ENCODE assay signal across 8 mouse cellular contexts in the genomic region with DNA sequence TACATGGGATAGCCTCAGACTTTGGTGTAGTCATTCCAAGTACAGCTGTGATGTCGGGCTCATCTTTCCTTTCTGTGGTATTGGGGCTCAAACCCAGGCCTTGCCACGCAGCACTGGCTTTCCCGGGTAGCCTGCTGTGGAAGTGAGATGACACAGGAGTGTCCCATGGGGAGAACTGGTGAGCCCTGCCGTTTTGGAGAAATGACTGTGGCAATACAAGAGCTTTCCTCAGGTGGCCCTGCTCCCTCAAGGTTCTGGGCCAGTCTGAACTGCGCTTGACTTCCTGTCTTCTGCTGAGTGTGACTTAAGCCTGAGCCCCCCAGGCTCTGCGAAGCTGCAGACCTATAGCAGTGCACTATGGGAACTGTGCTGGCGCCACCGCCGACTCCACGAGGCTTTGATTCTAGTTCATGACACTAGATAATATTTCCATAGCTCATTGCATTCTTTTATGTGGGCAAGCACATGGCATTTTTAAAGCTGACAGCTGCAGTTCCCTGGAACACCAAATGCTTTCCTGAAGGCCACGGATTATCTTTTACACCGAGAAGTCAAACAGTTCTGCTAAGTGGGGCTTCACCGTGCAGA. TPM values are rescaled to one million over a fixed set of nuclear protein-coding genes. Genes with fewer than 3 reads are reported as not detected.
DNase-seq lines count a peak whose midpoint lies in the region; ATAC-seq and TF ChIP-seq lines count a peak whose summit lies in the region.

No protein-coding gene starts in this region.

- H3K4me3 ChIP-seq in embryonic facial prominence, embryonic 11.5 days (ENCODE audit: low read depth, low read length): no peak overlapping the region
- no peak overlapping the region for H3K4me3 ChIP-seq in embryonic facial prominence, embryonic 10.5 days
- H3K4me3 ChIP-seq in liver, embryonic 11.5 days (ENCODE audit: low read depth, low read length): no peak overlapping the region
- no peak overlapping the region for H3K4me3 ChIP-seq in limb, embryonic 15.5 days
- H3K4me3 ChIP-seq in lung, postnatal 0 days (ENCODE audit: low read depth, low read length): no peak overlapping the region

- WGBS in embryonic facial prominence, embryonic 11.5 days: 63% methylated on average over 13 of the region's 13 CpGs
- 71% methylated on average over 13 of the region's 13 CpGs for WGBS in embryonic facial prominence, embryonic 10.5 days
- 60% methylated on average over 13 of the region's 13 CpGs for WGBS in liver, embryonic 11.5 days
- WGBS in limb, embryonic 15.5 days: 48% methylated on average over 13 of the region's 13 CpGs
- WGBS in lung, postnatal 0 days: 39% methylated on average over 13 of the region's 13 CpGs

- no peak overlapping the region for H3K9ac ChIP-seq in embryonic facial prominence, embryonic 11.5 days (replicated peaks; ENCODE audit: low read length)
- H3K9ac ChIP-seq in liver, embryonic 11.5 days (ENCODE audit: low read depth, low read length): no peak overlapping the region
- H3K9ac ChIP-seq in limb, embryonic 15.5 days: no peak overlapping the region
- no peak overlapping the region for H3K9ac ChIP-seq in lung, postnatal 0 days (replicated peaks; ENCODE audit: low read depth)

- no peak overlapping the region for H3K4me2 ChIP-seq in embryonic facial prominence, embryonic 11.5 days (ENCODE audit: low read depth, low read length)
- no peak overlapping the region for H3K4me2 ChIP-seq in liver, embryonic 11.5 days
- no peak overlapping the region for H3K4me2 ChIP-seq in limb, embryonic 15.5 days
- no peak overlapping the region for H3K4me2 ChIP-seq in lung, postnatal 0 days (replicated peaks; ENCODE audit: low read depth, low read length)

- DNase-seq in embryonic facial prominence, embryonic 11.5 days (ENCODE audit: low spot score): no peak
- no peak for DNase-seq in embryonic facial prominence, embryonic 10.5 days (ENCODE audit: low spot score)
- DNase-seq in liver, embryonic 11.5 days (ENCODE audit: low spot score): no peak
- no peak for DNase-seq in liver
- DNase-seq in thymus, postnatal 10 days (ENCODE audit: low spot score in 2 of 2): peak; percentile 65 to 70
- DNase-seq in spleen, postnatal 10 days (ENCODE audit: low spot score in 2 of 2): no peak
- DNase-seq in lung, postnatal 0 days (ENCODE audit: low spot score): no peak

- no peak for TF ChIP-seq EP300 in lung, postnatal 0 days (IDR thresholded peaks at IDR 0.05)

- H3K9me3 ChIP-seq in embryonic facial prominence, embryonic 11.5 days (replicated peaks; ENCODE audit: control insufficient read depth, low read length): no peaks in the 10 kb centered on the region
- H3K9me3 ChIP-seq in embryonic facial prominence, embryonic 10.5 days: no peaks in the 10 kb centered on the region
- H3K9me3 ChIP-seq in liver, embryonic 11.5 days (ENCODE audit: control insufficient read depth, low read length): no peaks in the 10 kb centered on the region
- no peaks in the 10 kb centered on the region for H3K9me3 ChIP-seq in limb, embryonic 15.5 days
- H3K9me3 ChIP-seq in lung, postnatal 0 days (ENCODE audit: low read length): no peaks in the 10 kb centered on the region

- H3K27me3 ChIP-seq in embryonic facial prominence, embryonic 11.5 days (ENCODE audit: control insufficient read depth, insufficient read depth, low read length): no peaks in the 10 kb centered on the region
- H3K27me3 ChIP-seq in embryonic facial prominence, embryonic 10.5 days (replicated peaks; ENCODE audit: low read depth, poor library complexity, severe bottlenecking): no peaks in the 10 kb centered on the region
- H3K27me3 ChIP-seq in liver, embryonic 11.5 days (replicated peaks; ENCODE audit: control insufficient read depth, insufficient read depth, low read length): no peaks in the 10 kb centered on the region
- no peaks in the 10 kb centered on the region for H3K27me3 ChIP-seq in limb, embryonic 15.5 days
- H3K27me3 ChIP-seq in lung, postnatal 0 days (replicated peaks; ENCODE audit: insufficient read depth, low read length): no peaks in the 10 kb centered on the region

- peak overlapping the region; percentile 38 for H3K27ac ChIP-seq in embryonic facial prominence, embryonic 11.5 days (replicated peaks; ENCODE audit: low read depth, low read length)
- no peak overlapping the region; the same call in 1 of the 2 replicates for H3K27ac ChIP-seq in embryonic facial prominence, embryonic 10.5 days (replicated peaks)
- H3K27ac ChIP-seq in liver, embryonic 11.5 days (ENCODE audit: low read depth, low read length): peak overlapping the region; percentile 38
- peak overlapping the region; percentile 73 for H3K27ac ChIP-seq in limb, embryonic 15.5 days
- H3K27ac ChIP-seq in lung, postnatal 0 days (ENCODE audit: low read length): no peak overlapping the region; the same call in 1 of the 2 replicates

- no peak for ATAC-seq in embryonic facial prominence, embryonic 11.5 days (replicated peaks; ENCODE audit: insufficient number of reproducible peaks, low FRiP score, low TSS enrichment, low read depth)
- no peak for ATAC-seq in liver, embryonic 11.5 days (replicated peaks; ENCODE audit: low FRiP score)
- no peak for ATAC-seq in limb, embryonic 15.5 days (ENCODE audit: insufficient number of reproducible peaks, low FRiP score, low TSS enrichment, low read depth)
- no peak for ATAC-seq in lung, postnatal 0 days

- TF ChIP-seq CTCF in lung, postnatal 0 days (IDR thresholded peaks at IDR 0.05): no peak

- H3K36me3 ChIP-seq in embryonic facial prominence, embryonic 11.5 days (replicated peaks; ENCODE audit: control insufficient read depth, insufficient read depth, low read depth, low read length): no peaks in the 10 kb centered on the region
- peaks cover 30% of the 10 kb centered on the region for H3K36me3 ChIP-seq in embryonic facial prominence, embryonic 10.5 days (replicated peaks)
- no peaks in the 10 kb centered on the region for H3K36me3 ChIP-seq in liver, embryonic 11.5 days (ENCODE audit: control insufficient read depth, insufficient read depth, low read length)
- peaks cover 8% of the 10 kb centered on the region; the same call in 1 of the 2 replicates for H3K36me3 ChIP-seq in limb, embryonic 15.5 days
- H3K36me3 ChIP-seq in lung, postnatal 0 days (ENCODE audit: insufficient read depth, low read length): peaks cover 11% of the 10 kb centered on the region

- H3K4me1 ChIP-seq in embryonic facial prominence, embryonic 11.5 days (ENCODE audit: control insufficient read depth, insufficient read depth, low read length): peaks cover 7% of the 10 kb centered on the region
- peaks cover 67% of the 10 kb centered on the region for H3K4me1 ChIP-seq in embryonic facial prominence, embryonic 10.5 days
- H3K4me1 ChIP-seq in liver, embryonic 11.5 days (replicated peaks; ENCODE audit: control insufficient read depth, insufficient read depth, low read length): peaks cover 30% of the 10 kb centered on the region
- H3K4me1 ChIP-seq in limb, embryonic 15.5 days: peaks cover 70% of the 10 kb centered on the region
- peaks cover 24% of the 10 kb centered on the region for H3K4me1 ChIP-seq in lung, postnatal 0 days (ENCODE audit: insufficient read depth, low read depth, low read length)

RNA-seq across cellular contexts. Expression of gene Sec14l1, which starts 12.4 kb away (rescaled TPM):
- polyA plus RNA-seq in embryonic facial prominence, embryonic 11.5 days (2014; fragmentation: Nextera tagmentation; extraction: Ambion mirVana): 25.4 and 28.3 TPM in 2 replicates
- 50.6 and 51.8 TPM in 2 replicates for polyA plus RNA-seq in embryonic facial prominence, embryonic 10.5 days (2016; fragmentation: Nextera tagmentation; extraction: Ambion mirVana)
- 20.9 and 22.8 TPM in 2 replicates for polyA plus RNA-seq in liver, embryonic 11.5 days (2014; fragmentation: Nextera tagmentation; extraction: Ambion mirVana)
- polyA plus RNA-seq in limb, embryonic 15.5 days (2015; fragmentation: Nextera tagmentation; extraction: Ambion mirVana): 59.2 and 69.7 TPM in 2 replicates
- polyA plus RNA-seq in lung, postnatal 0 days (2015; fragmentation: Nextera tagmentation; extraction: Ambion mirVana): 62.2 and 62.4 TPM in 2 replicates

Comparison
In these comparisons a context has a peak if more than half of its experiments do, and no peak if none do; other contexts are left out.
1. H3K27ac ChIP-seq: peak in embryonic facial prominence, embryonic 11.5 days (single experiment), liver, embryonic 11.5 days (single experiment) and limb, embryonic 15.5 days (single experiment); none in embryonic facial prominence, embryonic 10.5 days (single experiment) and lung, postnatal 0 days (single experiment).
2. DNase-seq: peak in thymus, postnatal 10 days (2 of 2); none in embryonic facial prominence, embryonic 11.5 days (single experiment), embryonic facial prominence, embryonic 10.5 days (single experiment), liver, embryonic 11.5 days (single experiment), liver (single experiment), spleen, postnatal 10 days (0 of 2) and lung, postnatal 0 days (single experiment).